Mouse (Mus musculus) monocyte, adult 5-6 weeks (primary cell): ENCODE results near the gene Cphx3. TPM values are rescaled to one million over a fixed set of nuclear protein-coding genes. Genes with fewer than 3 reads are reported as not detected.
"Not testable (repeated sequence)": the region's sequence is repeated elsewhere in the genome, so short reads cannot be mapped to it uniquely, and the experiment has no call there.

Source experiments
- ATAC-seq: fragments of 153-309, 156-312 bp; replicated peaks from 2 replicates; pipeline ENCODE4 v1.8.0; 2017; ENCODE audit warnings: mild to moderate bottlenecking; ENCODE audit not compliant: low TSS enrichment, insufficient number of reproducible peaks, severe bottlenecking, poor library complexity, low FRiP score
- total RNA-seq: library from RNA; stranded (forward); fragments of 200-1000, 200-491, 200-594 nt; gene quantifications from 3 replicates; pipeline ENCODE4 v1.2.3, GENCODE M21; 2017

Cphx3 gene
- total RNA-seq, 1 experiment from 2014 or later, result not detected

DNA sequence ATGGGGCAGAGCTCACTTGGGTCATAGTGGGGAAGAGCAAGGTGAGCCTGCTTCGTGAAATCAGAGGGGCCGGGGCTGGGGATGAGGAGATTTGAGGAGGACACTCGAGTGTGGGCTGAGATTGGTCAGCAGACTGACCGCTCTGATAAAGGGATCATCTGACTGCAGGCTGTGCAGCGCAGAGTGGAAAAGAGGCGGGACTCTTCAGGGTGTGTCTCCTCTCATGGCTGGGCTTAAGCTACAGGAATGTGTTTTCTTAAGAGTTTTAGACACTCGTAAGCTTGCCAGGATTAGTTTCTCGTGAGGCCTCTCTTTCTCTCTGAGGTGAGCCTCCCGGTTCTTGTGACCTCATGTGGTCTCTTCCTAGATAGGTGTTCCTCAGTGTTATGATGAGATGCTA is 79.1 kb downstream of the Cphx3 start:
- not testable (repeated sequence) for ATAC-seq

DNA sequence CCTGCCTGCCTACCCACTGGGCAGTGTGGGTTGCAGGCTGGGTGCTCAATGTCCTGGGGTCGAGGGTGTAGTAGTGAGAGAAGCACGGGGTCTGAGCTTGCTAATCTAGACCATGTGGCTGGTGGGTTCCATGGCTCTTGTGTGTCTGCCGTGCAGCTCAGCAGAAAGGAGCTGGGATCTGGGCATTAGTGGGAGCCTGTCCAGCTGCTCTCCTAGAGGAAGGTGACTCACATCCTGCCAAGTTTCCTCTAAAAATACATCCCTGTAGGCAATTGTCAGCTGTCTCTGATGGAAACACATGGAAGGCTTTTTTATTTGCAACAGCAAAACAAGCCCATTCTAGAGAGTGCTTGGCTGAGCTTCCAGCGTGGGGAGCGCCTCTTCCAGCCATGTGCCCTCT is 80.3 kb downstream of the Cphx3 start:
- ATAC-seq, result not testable (repeated sequence)

DNA sequence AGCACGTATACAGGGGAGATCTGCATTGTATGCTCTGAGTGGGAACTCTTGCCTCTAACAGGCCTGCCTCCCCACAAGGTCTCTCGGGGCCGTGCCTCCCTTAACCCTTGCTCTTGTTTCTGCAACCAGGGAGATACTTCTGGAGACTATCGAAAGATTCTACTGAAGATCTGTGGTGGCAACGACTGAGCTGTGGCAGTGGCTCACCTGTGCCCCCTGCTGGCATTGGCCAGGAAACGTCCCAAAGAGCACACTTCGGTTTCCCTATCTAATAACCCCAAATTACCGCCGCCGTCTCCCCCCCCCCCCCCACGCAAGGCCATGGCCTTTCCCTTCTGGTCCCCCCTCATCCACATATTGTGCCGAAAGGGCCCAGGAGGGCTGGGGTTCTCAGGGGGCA is 83.2 kb downstream of the Cphx3 start:
- not testable (repeated sequence) for ATAC-seq

DNA sequence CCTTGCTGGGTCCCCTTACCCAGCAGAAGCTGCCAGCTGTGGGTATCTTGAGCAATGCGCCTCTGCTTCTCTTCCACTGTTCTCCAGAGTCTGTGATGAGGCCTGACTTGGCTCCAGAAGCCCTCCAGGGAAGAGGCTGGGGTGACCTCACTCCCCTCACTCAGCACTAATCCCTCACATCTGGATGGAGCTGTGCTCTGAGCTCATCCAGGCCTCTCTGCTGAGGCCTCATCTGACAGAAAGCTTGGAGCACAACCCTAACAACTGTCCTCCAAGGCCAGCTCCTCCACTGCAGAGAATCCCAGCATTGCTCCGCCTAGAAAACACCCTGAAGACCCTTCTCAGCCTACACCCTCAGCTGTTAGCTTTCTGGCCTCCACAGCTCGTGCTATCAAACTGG is 91.9 kb downstream of the Cphx3 start:
- ATAC-seq, result not testable (repeated sequence)

GRCm38 (mm10) chr14:26175028-26175427 is 92.9 kb downstream of the Cphx3 start:
- ATAC-seq, result not testable (repeated sequence)

DNA sequence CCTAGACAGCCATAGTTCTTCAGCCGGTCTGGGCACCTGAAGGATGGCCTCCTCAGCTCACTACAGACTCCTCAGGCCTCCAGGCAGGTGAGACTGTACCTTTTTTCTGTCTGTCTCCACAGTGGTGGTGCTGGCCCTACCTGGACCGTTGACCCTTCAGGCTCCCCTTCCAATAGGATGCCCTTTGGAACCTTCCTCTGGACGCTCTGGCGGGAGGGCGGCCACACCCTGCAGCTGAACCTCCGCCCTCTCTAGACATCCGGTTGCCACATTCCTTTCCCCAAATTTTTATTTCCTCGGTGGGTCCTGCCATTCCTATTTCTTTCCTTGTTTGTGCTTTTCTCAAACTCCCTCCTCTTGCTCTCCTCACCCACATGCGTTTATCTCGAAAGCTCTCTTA is 99.6 kb downstream of the Cphx3 start:
- ATAC-seq, result not testable (repeated sequence)

DNA sequence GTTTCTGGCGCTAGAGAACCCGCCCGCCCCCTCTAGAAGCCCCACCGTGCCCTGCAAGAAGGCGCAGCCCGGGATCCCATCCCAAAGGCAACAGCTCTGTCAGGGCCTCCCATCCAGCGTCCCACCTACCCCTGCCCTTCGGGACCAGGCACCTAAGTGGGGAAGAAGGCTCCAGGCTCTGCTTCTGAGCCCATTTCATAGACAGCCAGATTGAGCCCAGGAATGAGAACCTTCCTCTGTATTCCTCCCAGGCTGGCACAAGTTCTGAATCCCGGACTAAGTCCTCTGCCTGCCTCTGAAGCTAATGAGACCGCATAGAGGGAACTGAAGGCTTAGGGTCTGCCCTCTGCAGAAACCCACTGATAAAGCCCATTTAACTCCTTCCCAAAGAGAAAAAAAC is 100.3 kb downstream of the Cphx3 start, which contains the start of gene Plac9b:
Gene Plac9b (minus strand): TSS at position 101 of the 400 bp plus-strand sequence.
- not testable (repeated sequence) for ATAC-seq

GRCm38 (mm10) chr14:26186638-26187037 is 104.5 kb downstream of the Cphx3 start:
- peak; percentile 58; the same call in 1 of the 2 replicates for ATAC-seq

GRCm38 (mm10) chr14:26188361-26188760 is 106.3 kb downstream of the Cphx3 start:
- not testable (repeated sequence) for ATAC-seq

DNA sequence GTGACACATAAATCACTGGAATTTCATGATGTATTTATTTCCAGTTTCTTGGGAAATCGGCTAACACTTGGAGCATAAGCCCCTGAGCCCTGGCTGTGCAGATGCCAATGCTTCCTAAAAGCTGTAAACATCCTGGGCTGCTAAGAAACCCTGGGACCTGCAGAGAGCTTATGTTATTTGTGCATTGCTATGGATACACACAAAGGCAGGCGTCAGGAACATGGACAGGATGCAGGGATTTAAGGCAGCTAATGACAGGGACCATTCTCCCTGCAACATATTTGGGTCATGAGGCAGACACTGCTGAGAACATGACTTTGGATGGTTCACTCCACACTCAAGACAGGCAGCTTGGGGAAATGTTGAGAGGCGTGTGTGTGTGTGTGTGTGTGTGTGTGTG is 115.8 kb downstream of the Cphx3 start:
- ATAC-seq, result not testable (repeated sequence)

DNA sequence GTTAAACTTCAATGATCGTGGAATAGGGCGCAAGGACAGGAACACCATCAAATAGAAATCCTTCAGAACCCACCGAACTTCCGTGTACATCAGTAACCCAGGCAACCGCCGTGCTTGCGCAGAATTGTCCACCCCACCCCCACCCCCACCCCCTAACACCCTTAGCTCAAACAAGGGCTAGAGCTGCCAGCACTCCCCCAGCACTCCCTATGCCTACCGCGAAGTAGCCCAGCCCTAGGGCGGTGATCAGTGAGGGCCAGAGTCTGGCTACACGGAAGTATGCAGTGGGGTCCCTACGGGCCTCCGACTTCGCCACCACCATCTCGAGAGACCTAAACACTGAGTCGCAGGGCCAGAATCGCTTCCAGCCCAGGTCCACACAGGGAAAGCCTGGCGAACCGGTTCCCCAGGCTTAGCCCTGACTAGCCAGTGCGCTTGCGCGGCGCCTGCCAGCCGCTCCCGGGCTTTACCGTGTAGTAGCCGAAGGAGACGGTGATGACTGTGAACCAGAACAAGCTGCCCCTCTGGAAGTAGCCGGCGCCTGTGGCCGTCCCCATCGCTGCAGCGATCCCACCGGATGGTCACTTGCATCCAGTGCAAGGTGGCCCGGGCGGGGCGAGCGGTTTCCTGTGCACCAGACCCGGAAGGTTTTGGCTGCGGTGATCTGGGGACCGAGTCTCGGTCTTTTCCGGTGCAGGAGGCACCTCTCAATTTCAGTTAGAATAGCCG is 124.3 kb downstream of the Cphx3 start:
- peak; percentile 56 for ATAC-seq

GRCm38 (mm10) chr14:26206926-26207247 is 124.8 kb downstream of the Cphx3 start, which contains the start of gene Tmem254b:
Gene Tmem254b (minus strand): TSS chr14:26207041.
- peak; percentile 76 for ATAC-seq

GRCm38 (mm10) chr14:26216233-26217000 is 134.3 kb downstream of the Cphx3 start:
- not testable (repeated sequence) for ATAC-seq

GRCm38 (mm10) chr14:26237183-26237582 is 155.1 kb downstream of the Cphx3 start:
- not testable (repeated sequence) for ATAC-seq

GRCm38 (mm10) chr14:26257756-26258617 is 175.9 kb downstream of the Cphx3 start, which contains the start of gene Duxbl3:
Gene Duxbl3 (plus strand): TSS chr14:26257962.
- not testable (repeated sequence) for ATAC-seq

DNA sequence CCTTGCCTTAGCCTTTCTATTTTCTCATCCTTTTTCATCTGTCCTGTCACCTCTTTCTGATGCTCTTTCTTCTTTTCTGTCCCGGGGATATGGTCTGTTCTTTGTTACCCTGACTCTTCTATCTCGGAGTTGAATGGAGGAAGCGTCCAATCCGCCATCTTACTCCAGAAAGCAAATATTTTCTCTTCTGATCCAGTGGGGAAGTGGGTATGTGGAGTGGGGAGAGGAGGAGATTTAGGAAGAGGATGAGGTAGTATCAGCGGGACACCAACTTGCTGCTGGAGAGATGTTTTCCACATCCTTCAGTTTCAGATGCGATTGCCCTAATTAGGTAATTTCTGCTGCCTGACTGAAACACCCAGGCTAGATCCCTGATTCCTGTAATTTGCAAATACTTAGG is 176.6 kb downstream of the Cphx3 start:
- not testable (repeated sequence) for ATAC-seq
